Mouse (Mus musculus): ENCODE measurements around the gene Rbms3.

Rbms3 gene

DNA sequence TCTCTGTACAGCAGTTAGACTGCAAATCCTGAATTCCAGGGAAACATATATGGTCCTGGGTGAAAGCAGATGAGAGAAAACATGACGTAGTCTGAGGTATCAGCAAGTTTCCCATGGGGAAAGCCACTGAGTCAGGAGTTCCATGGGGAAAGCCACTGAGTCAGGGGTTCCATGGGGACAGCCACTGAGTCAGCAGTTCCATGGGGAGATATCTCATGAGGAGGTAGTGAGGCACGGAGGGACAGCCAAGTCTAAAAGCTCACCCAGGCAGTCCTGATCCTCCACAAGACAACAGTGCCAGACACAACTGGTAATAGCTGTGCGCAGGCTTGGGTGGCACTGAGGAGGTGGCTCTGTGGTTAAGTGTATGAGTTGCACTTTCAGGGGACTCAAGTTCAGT is 682.9 kb downstream of the Rbms3 start:
- DNase-seq: no peak

GRCm38 (mm10) chr9:116945689-116946088 is 684.0 kb downstream of the Rbms3 start:
- DNase-seq: no peak

GRCm38 (mm10) chr9:116943902-116944301 is 685.8 kb downstream of the Rbms3 start:
- DNase-seq: no peak

- no peak for DNase-seq
Measured at GRCm38 (mm10) chr9:116941116-116941515, 688.6 kb downstream of the Rbms3 start.

DNA sequence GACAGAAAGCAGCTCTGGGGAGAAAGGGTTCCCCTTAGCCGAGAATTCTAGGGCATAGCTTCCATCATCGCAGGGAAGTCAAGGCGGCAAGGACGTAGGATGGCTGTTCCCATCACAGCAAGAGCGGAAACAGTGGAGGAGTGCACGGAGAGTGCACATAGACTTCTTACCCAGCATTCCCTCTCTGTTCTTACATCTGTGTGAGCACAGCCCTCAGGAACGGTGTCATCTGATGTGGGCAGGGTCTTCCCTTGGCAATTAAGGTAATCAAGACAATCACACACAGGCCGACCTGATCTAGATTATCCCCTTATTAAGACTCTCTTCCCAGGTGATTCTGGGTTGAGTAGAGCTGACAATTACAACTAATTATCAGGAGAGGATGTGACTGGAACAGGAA is 689.0 kb downstream of the Rbms3 start:
- no peak for DNase-seq

GRCm38 (mm10) chr9:116928338-116928737 is 701.4 kb downstream of the Rbms3 start:
- no peak for DNase-seq

GRCm38 (mm10) chr9:116923151-116923550 is 706.6 kb downstream of the Rbms3 start:
- no peak for DNase-seq

DNA sequence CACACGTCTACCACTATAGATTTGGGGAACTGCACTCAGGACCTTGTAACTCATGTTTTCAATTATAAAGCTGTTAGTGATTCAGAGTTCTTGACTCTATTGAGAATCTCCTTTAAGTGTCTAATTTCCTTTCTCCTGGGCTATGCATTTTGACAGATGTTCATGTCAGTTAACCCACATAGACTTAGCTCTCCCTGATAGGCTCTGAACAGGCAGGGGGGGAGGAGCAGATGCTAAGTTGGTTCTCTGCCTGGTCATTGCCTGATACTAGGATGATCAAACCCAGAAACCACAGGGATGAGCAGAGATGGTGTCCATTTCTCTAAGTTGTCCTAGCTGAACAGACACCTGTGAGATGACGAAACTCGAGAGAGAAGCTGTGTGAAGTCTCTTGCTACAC is 707.2 kb downstream of the Rbms3 start:
- no peak for DNase-seq

GRCm38 (mm10) chr9:116919441-116920019 is 710.2 kb downstream of the Rbms3 start:
- no peak for DNase-seq

DNA sequence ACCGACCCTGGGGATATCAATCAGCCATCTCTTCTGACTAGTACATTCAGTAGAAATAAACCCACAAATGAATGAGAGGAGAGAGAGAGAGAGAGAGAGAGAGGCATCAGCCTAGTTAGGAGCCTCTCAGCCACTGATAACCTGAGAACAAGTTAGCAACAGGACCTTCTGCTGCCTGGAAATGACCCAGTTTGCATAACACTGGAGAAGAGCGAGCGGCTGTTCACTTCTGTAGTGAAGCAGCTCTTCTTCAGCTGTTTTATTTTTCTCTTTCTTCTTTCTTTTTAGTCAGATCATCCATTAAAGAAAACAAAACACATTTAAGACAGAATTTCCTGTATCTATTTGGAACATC is 717.2 kb downstream of the Rbms3 start:
- DNase-seq: no peak

DNA sequence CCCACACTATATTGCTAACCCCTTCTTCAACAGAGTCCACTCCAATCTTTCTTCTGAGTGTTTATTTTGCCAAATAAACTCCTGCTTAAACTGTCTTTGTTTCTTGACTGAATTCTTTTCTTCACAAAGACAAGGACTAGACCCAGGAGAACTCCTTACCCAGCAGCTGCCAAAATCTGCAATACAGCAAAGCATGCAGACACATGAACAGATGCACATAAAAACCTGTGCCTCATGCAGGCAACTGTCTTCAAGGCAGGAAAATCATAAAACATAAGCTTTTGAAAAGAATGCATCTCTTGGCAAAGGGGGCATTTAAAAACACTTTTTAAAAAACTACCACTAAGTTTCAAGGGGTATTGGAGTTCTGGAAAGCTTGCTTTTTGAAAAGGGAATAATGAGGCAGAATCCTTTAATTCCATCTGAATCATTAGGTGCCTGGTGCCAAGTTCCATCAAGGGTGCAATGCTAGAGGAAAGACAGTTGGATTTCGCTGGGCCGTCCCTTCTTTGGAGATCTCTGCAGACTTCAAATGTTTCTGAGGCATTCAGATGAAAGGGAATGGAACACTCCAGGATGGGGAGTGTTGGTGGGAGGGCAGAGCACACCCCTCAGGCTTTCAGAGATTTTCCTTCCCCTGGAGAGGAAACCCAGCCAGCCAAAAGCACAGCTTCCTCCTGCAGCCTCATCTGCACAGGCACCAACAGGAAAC is 717.8 kb downstream of the Rbms3 start:
- DNase-seq: no peak

GRCm38 (mm10) chr9:116909511-116909910 is 720.2 kb downstream of the Rbms3 start:
- no peak for DNase-seq

- DNase-seq: no peak
Measured at GRCm38 (mm10) chr9:116906955-116907354, 722.8 kb downstream of the Rbms3 start.

- no peak for DNase-seq
Measured at GRCm38 (mm10) chr9:116905646-116906045, 724.1 kb downstream of the Rbms3 start.

DNA sequence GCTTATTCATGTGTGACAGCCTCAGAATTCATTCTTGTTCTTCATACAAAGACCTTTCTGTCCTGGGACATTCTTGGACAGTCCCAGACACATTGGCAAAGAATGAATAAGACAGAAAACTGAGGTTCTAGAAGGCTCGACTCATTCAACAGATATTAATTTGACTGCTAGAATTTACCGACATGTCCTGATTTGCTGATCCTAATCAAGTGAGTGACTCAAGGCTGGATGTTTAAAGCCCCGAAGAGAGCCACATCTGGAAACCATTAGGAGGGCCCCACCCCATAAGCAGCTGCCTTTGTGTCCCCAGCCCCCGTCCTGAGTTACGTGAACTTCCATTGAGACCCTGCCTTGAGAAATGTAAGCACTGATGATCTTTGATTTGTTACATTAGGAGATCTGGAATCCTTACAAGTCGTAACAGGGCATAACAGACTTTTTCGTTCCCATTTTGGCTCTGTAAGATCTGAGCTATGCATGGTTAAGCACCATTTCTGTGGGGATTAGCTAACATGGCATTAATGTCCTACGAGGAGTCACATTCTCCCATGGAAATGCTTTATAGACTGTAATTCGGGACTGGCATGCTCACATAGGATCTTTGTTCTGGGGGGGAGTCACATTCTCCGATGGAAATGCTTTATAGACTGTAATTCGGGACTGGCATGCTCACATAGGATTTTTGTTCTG is 726.3 kb downstream of the Rbms3 start:
- no peak for DNase-seq

DNA sequence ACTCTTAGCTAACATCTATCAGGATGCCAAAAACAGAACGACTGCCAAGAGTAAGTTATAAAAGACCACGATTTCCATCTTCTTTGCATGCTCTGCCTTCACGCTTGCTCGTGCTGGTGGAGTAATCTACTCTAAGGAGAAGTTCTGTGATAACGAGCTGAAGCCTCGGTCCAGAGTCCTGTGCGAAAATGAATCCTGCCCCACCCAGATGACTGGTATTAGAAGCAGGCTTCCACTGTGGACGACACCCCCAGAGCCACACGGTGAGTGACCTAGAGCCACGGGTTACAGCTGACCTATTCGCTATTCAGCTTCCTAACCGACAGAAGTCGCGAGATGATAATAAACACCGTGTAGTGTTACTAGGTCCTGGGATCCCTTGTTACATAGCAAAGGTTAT is 730.3 kb downstream of the Rbms3 start:
- no peak for DNase-seq

DNA sequence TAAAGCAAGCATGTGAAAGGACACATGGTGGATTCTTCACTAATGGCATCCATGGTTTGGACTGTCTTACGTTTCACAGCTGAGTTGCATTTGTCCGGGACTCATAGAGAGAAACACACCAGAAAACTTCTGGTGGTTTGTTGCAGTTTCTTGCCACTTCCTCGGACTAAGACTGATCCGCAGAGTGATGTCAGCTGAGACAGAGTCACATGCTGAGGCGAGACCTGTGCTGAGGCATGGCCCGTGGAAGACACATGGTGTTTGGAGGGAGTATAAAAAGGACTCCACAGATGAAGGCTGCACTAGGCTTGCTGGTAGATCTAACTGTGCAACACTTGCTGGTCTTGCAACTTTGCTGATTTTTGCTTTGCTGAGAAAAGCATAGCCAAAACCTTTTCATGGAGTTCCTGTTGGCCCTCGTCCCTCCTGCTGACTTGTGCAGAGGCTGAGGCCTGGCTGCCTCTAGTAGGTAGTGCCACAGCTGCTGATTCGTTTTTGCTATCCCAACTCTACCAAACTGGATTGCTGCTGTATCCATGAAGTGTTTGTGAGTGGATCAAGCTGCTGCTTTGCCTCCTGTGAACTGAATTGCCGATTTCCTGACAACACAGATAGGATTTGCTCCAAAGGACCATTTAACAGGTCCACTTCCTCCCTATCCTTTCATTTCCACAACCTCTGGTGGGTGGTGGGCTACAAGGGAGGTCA is 742.6 kb downstream of the Rbms3 start:
- no peak for DNase-seq

- DNase-seq: no peak
Measured at GRCm38 (mm10) chr9:116885617-116886016, 744.1 kb downstream of the Rbms3 start.

GRCm38 (mm10) chr9:116880503-116880902 is 749.2 kb downstream of the Rbms3 start:
- no peak for DNase-seq

GRCm38 (mm10) chr9:116879600-116880457 is 749.9 kb downstream of the Rbms3 start:
- DNase-seq: no peak

GRCm38 (mm10) chr9:116876786-116877185 is 752.9 kb downstream of the Rbms3 start:
- no peak for DNase-seq

GRCm38 (mm10) chr9:116873976-116874320 is 755.8 kb downstream of the Rbms3 start:
- DNase-seq: no peak

Data from right cerebral cortex, postnatal 25 days (tissue).